Mouse (Mus musculus) spleen, adult 10 weeks (tissue): ENCODE measurements around the gene Fam53a. TPM values are rescaled to one million over a fixed set of nuclear protein-coding genes. Genes with fewer than 3 reads are reported as not detected.

Experiments
- polyA plus RNA-seq: library from polyadenylated mRNA; stranded (reverse); fragments of 350-450 nt; fragmentation: Illumina TruSeq; extraction: RNeasy Lipid Tissue Mini Kit (QIAGEN cat#74804); gene quantifications from one replicate; pipeline ENCODE4 v1.2.3, GENCODE M21; 2015; ENCODE audit warnings: low replicate concordance; ENCODE audit not compliant: insufficient read depth

Fam53a gene
- polyA plus RNA-seq, result 26.7 TPM

GRCm38 (mm10) chr5:33629301-33629987 is at the start of gene Fam53a, which contains the start of gene Gm9903:
Gene Fam53a, minus strand, starts transcription at chr5:33629635.
Gene Gm9903, plus strand, starts transcription at chr5:33629925.

GRCm38 (mm10) chr5:33657787-33658663 is 28.6 kb upstream of the Fam53a start, which contains the start of the genes Tacc3 and Tmem129:
Gene Tacc3, plus strand, starts transcription at chr5:33658128.
Gene Tmem129, minus strand, starts transcription at chr5:33658416.

GRCm38 (mm10) chr5:33651921-33652782 is 22.7 kb upstream of the Fam53a start, which contains the start of gene Slbp:
Gene Slbp, minus strand, starts transcription at chr5:33652574.

Other genes with a start within 250 kb of the Fam53a start
- gene Nkx1-1, start 195.7 kb downstream of the Fam53a start, polyA plus RNA-seq, result not detected
- 0.70 TPM for gene Gm9903, start 290 bp upstream of the Fam53a start, polyA plus RNA-seq
- gene Slbp, start 22.9 kb upstream of the Fam53a start, polyA plus RNA-seq, result 110 TPM
- gene Tacc3, start 28.5 kb upstream of the Fam53a start, polyA plus RNA-seq, result 29.7 TPM
- gene Tmem129, start 28.8 kb upstream of the Fam53a start, polyA plus RNA-seq, result 19.8 TPM
- 9.2 TPM for gene Fgfr3, start 92.0 kb upstream of the Fam53a start, polyA plus RNA-seq
- 17.3 TPM for gene Letm1, start 153.2 kb upstream of the Fam53a start, polyA plus RNA-seq
- 53.3 TPM for gene Nsd2, start 191.1 kb upstream of the Fam53a start, polyA plus RNA-seq